Mouse (Mus musculus) cortical plate, adult 2 months (tissue): ENCODE measurements at regions not wholly inside any gene's neighbourhood (a gene's known extent, or its start where the extent isn't known, plus 50 kb on each side); places are given as distances from the start of the nearest gene placed in this dataset.

Experiments used
- CTCF ChIP-seq: fragments of 200-500 bp; IDR thresholded peaks from 2 replicates; pipeline ENCODE4 v1.5.1; 2011; ENCODE audit warnings: mild to moderate bottlenecking, control low read depth, low read length; ENCODE audit not compliant: insufficient read depth; ENCODE audit errors: extremely low read depth
- POLR2A ChIP-seq: fragments of 200-500 bp; IDR thresholded peaks from 2 replicates; pipeline ENCODE4 v1.6.1; 2011; ENCODE audit warnings: mild to moderate bottlenecking, low read length, control low read depth; ENCODE audit not compliant: insufficient read depth; ENCODE audit errors: extremely low read depth

DNA sequence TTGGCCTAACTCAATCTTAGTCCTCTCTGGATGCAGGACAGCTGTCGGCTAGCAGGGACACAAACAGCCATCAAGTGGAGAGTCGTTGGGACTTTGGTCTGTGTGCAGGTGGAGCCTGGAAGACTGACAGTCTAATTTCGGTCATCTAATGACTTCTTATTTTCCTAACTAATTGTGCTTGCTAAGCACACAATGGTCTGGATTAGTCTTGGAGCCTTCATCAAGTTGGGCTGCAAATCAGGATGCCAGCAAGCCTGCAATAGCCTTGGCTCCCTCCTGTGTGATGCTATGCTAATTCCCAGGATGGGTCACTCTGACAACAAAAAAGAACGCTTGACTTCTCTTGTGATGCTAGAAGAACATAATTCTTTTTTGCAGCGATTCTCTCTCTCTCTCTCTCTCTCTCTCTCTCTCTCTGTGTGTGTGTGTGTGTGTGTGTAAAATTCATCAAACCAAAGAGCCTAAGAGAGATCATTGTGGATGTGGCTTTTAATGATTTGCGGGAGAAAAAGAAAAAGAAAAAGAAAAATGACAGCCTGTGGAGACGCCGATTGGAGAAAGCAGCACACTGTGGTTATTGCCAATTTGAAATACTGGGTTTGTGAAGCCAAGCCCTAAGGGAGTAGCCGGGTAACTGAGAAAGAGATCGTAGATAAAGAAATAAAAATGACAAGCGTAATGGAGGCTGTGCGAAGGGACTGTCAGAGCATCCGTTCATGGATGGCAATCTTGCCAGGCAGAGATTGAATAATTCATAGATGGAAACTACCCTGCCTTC, 61.5 kb upstream of the Sox4 start:
- no peak for TF ChIP-seq CTCF
- no peak for TF ChIP-seq POLR2A
